Mouse (Mus musculus) hindbrain, embryonic 14.5 days (tissue): ENCODE measurements around the gene Cldn34a. TPM values are rescaled to one million over a fixed set of nuclear protein-coding genes. Genes with fewer than 3 reads are reported as not detected.
"Not testable (repeated sequence)": the region's sequence is repeated elsewhere in the genome, so short reads cannot be mapped to it uniquely, and the experiment has no call there.

Experiments
- ATAC-seq: fragments of 200-750 bp; cut with Nextera tagmentation; 2 replicates; pipeline ENCODE4 v1.8.0; 2017; ENCODE audit warnings: moderate number of reproducible peaks, mild to moderate bottlenecking, moderate TSS enrichment, moderate library complexity; ENCODE audit not compliant: low FRiP score
- DNase-seq: peaks from one replicate; pipeline ENCODE4 v3.0.0-alpha.2; 2015; ENCODE audit warnings: low spot score
- H3K27ac ChIP-seq: fragments of 300-500 bp; sonication (generic); 2 replicates; pipeline ENCODE4 v1.5.1; 2014; ENCODE audit warnings: mild to moderate bottlenecking, moderate library complexity
- H3K27me3 ChIP-seq: fragments of 300-500 bp; sonication (generic); 2 replicates; pipeline ENCODE4 v1.6.1; 2014; ENCODE audit warnings: mild to moderate bottlenecking, low read length, mixed read lengths; ENCODE audit not compliant: control insufficient read depth, insufficient read depth
- H3K36me3 ChIP-seq: fragments of 300-500 bp; sonication (generic); replicated peaks from 2 replicates; pipeline ENCODE4 v1.6.1; 2014; ENCODE audit not compliant: control insufficient read depth, insufficient read depth
- H3K4me1 ChIP-seq: fragments of 300-500 bp; sonication (generic); replicated peaks from 2 replicates; pipeline ENCODE4 v1.6.1; 2014; ENCODE audit warnings: antibody characterized with exemption, low read length, mixed read lengths; ENCODE audit not compliant: control insufficient read depth, insufficient read depth
- H3K4me2 ChIP-seq: fragments of 300-500 bp; sonication (generic); replicated peaks from 2 replicates; pipeline ENCODE4 v1.6.1; 2014; ENCODE audit warnings: mild to moderate bottlenecking, moderate library complexity
- H3K4me3 ChIP-seq: fragments of 300-500 bp; sonication (generic); replicated peaks from 2 replicates; pipeline ENCODE4 v1.5.1; 2014; ENCODE audit warnings: mild to moderate bottlenecking, low read length
- H3K9ac ChIP-seq: fragments of 300-500 bp; sonication (generic); 2 replicates; pipeline ENCODE4 v1.6.1; 2014
- H3K9me3 ChIP-seq: fragments of 300-500 bp; sonication (generic); 2 replicates; pipeline ENCODE4 v1.6.1; 2016; ENCODE audit warnings: low read length; ENCODE audit not compliant: control insufficient read depth
- WGBS: fragments of 180-500 bp; shearing (Covaris S2); extraction: QIAGEN DNeasy Blood & Tissue Kit; methylation state at CpG from one replicate; pipeline ENCODE4 v1.1.7; 2014; 5-methylcytosine and 5-hydroxymethylcytosine counted together
- polyA plus RNA-seq: library from polyadenylated mRNA; unstranded; fragments of >200 nt; fragmentation: Nextera tagmentation; extraction: Ambion mirVana; gene quantifications from 2 replicates; pipeline ENCODE4 v1.2.1, GENCODE M21; 2014

The Cldn34a gene
- not detected in 2 replicates for polyA plus RNA-seq

GRCm38 (mm10) chrX:152563034-152563433, at the start of gene Cldn34a:
Gene Cldn34a, plus strand, starts transcription at chrX:152563334.
- H3K4me3 ChIP-seq = no peak within 1 kb of the TSS
- H3K9ac ChIP-seq = no peak within 1 kb of the TSS
- H3K9me3 ChIP-seq = no peaks in the 10 kb centered on the region
- DNase-seq (no peak), ATAC-seq (no peak)
- no peak within 1 kb of the TSS for H3K4me2 ChIP-seq
- no peaks in the 10 kb centered on the region for H3K36me3 ChIP-seq
- no peaks in the 10 kb centered on the region for H3K4me1 ChIP-seq
- no peak within 1 kb of the TSS for H3K27ac ChIP-seq
- peaks cover 24% of the 10 kb centered on the region for H3K27me3 ChIP-seq
- 82% methylated on average over 2 of the region's 2 CpGs for WGBS

GRCm38 (mm10) chrX:152518611-152519010, 44.5 kb upstream of the Cldn34a start:
- WGBS = 89% methylated on average over 2 of the region's 2 CpGs
- not testable (repeated sequence) for ATAC-seq, H3K27ac ChIP-seq, H3K27me3 ChIP-seq, H3K9me3 ChIP-seq, H3K9ac ChIP-seq, DNase-seq, H3K4me3 ChIP-seq, H3K36me3 ChIP-seq, H3K4me1 ChIP-seq, H3K4me2 ChIP-seq

- no peak for ATAC-seq
- DNase-seq = no peak
- no peak overlapping the region for H3K4me3 ChIP-seq
- H3K27ac ChIP-seq = no peak overlapping the region
- H3K9me3 ChIP-seq = no peaks in the 10 kb centered on the region
- no peaks in the 10 kb centered on the region for H3K36me3 ChIP-seq
- H3K4me1 ChIP-seq = no peaks in the 10 kb centered on the region
- WGBS = 97% methylated on average over 1 of the region's 1 CpGs
- H3K27me3 ChIP-seq = peaks cover 56% of the 10 kb centered on the region
- no peak overlapping the region for H3K9ac ChIP-seq
- no peak overlapping the region for H3K4me2 ChIP-seq
Measured at GRCm38 (mm10) chrX:152545736-152546135, 17.4 kb upstream of the Cldn34a start.

GRCm38 (mm10) chrX:152548180-152548579, 15.0 kb upstream of the Cldn34a start:
- ATAC-seq = no peak
- WGBS = 88% methylated on average over 1 of the region's 1 CpGs
- Histone ChIP-seq H3K9me3 (no peaks in the 10 kb centered on the region), H3K9ac (no peak overlapping the region), H3K36me3 (no peaks in the 10 kb centered on the region), H3K4me1 (no peaks in the 10 kb centered on the region), H3K27me3 (peaks cover 44% of the 10 kb centered on the region), H3K4me2 (no peak overlapping the region), H3K4me3 (no peak overlapping the region), H3K27ac (no peak overlapping the region)
- DNase-seq = no peak

GRCm38 (mm10) chrX:152557446-152557845, 5.7 kb upstream of the Cldn34a start:
- Histone ChIP-seq H3K4me2 (no peak overlapping the region), H3K9ac (no peak overlapping the region), H3K27me3 (peaks cover 12% of the 10 kb centered on the region; the same call in 1 of the 2 replicates), H3K27ac (no peak overlapping the region), H3K4me1 (no peaks in the 10 kb centered on the region), H3K4me3 (no peak overlapping the region), H3K36me3 (no peaks in the 10 kb centered on the region), H3K9me3 (no peaks in the 10 kb centered on the region)
- ATAC-seq (no peak), DNase-seq (no peak)
- 90% methylated on average over 6 of the region's 6 CpGs for WGBS

Other genes with a start within 250 kb of the Cldn34a start
- 30.3 and 35.4 TPM in 2 replicates for gene Kantr, start 235.8 kb upstream of the Cldn34a start, polyA plus RNA-seq
- gene Tspyl2, start 220.9 kb upstream of the Cldn34a start, polyA plus RNA-seq = 39.9 and 40.2 TPM in 2 replicates
- gene Gpr173, start 194.6 kb upstream of the Cldn34a start, polyA plus RNA-seq = 6.9 and 7.5 TPM in 2 replicates
- 133 and 147 TPM in 2 replicates for gene Shroom2, start 206.1 kb downstream of the Cldn34a start, polyA plus RNA-seq
- 0.21 and 0.56 TPM in 2 replicates for gene Gpr143, start 218.6 kb downstream of the Cldn34a start, polyA plus RNA-seq